Mouse (Mus musculus): Measurements from ENCODE around the gene Vmn1r121. TPM values are rescaled to one million over a fixed set of nuclear protein-coding genes. Genes with fewer than 3 reads are reported as not detected.
"Not testable (repeated sequence)": the region's sequence is repeated elsewhere in the genome, so short reads cannot be mapped to it uniquely, and the experiment has no call there.

Vmn1r121 gene
- not detected in 2 replicates for polyA plus RNA-seq (2012; rRNA removed)

- DNase-seq (ENCODE audit: low read depth), result not testable (repeated sequence)
Observed at GRCm38 (mm10) chr7:21098413-21098812, at the start of gene Vmn1r121. Gene Vmn1r121 (minus strand): TSS chr7:21098513.

- not testable (repeated sequence) for DNase-seq (ENCODE audit: low read depth)
Observed at GRCm38 (mm10) chr7:21134028-21134427, 35.7 kb upstream of the Vmn1r121 start, which contains the start of gene Vmn1r122. Gene Vmn1r122 (minus strand): TSS chr7:21134128.

- DNase-seq (ENCODE audit: low read depth), result not testable (repeated sequence)
Observed at GRCm38 (mm10) chr7:21053684-21054083, 44.6 kb downstream of the Vmn1r121 start, which contains the start of gene Vmn1r120. Gene Vmn1r120 (minus strand): TSS chr7:21053784.

Other genes starting within 250 kb of the Vmn1r121 start
- gene Vmn1r116, start 226.3 kb downstream of the Vmn1r121 start, polyA plus RNA-seq (2012; rRNA removed), result not detected in 2 replicates
- not detected in 2 replicates for gene Vmn1r117, start 214.4 kb downstream of the Vmn1r121 start, polyA plus RNA-seq (2012; rRNA removed)
- not detected in 2 replicates for gene Vmn1r118, start 186.2 kb downstream of the Vmn1r121 start, polyA plus RNA-seq (2012; rRNA removed)
- not detected in 2 replicates for gene Vmn1r119, start 86.1 kb downstream of the Vmn1r121 start, polyA plus RNA-seq (2012; rRNA removed)
- gene Vmn1r120, start 44.7 kb downstream of the Vmn1r121 start, polyA plus RNA-seq (2012; rRNA removed), result not detected in 2 replicates
- gene Vmn1r122, start 35.6 kb upstream of the Vmn1r121 start, polyA plus RNA-seq (2012; rRNA removed), result not detected in 2 replicates
- gene Vmn1r123, start 63.7 kb upstream of the Vmn1r121 start, polyA plus RNA-seq (2012; rRNA removed), result not detected in 2 replicates
- not detected in 2 replicates for gene Gm5157, start 91.9 kb upstream of the Vmn1r121 start, polyA plus RNA-seq (2012; rRNA removed)
- not detected in 2 replicates for gene Vmn1r124, start 162.1 kb upstream of the Vmn1r121 start, polyA plus RNA-seq (2012; rRNA removed)
- not detected in 2 replicates for gene Vmn1r125, start 173.7 kb upstream of the Vmn1r121 start, polyA plus RNA-seq (2012; rRNA removed)
- not detected in 2 replicates for gene Vmn1r126, start 203.0 kb upstream of the Vmn1r121 start, polyA plus RNA-seq (2012; rRNA removed)
- gene Vmn1r127, start 221.3 kb upstream of the Vmn1r121 start, polyA plus RNA-seq (2012; rRNA removed), result not detected in 2 replicates